Mouse (Mus musculus) cortical plate, adult 2 months (tissue): ENCODE measurements around the gene Smad3. TPM values are rescaled to one million over a fixed set of nuclear protein-coding genes. Genes with fewer than 3 reads are reported as not detected.

Experiments
- H3K27ac ChIP-seq: fragments of 200-500 bp; 2 replicates; pipeline ENCODE4 v1.5.1; 2012; ENCODE audit warnings: low read length, control low read depth, inconsistent platforms; ENCODE audit not compliant: insufficient read depth
- H3K4me1 ChIP-seq: fragments of 200-500 bp; 2 replicates; pipeline ENCODE4 v1.6.1; 2011; ENCODE audit warnings: low read length; ENCODE audit not compliant: control insufficient read depth, insufficient read depth
- H3K4me3 ChIP-seq: fragments of 200-500 bp; 2 replicates; pipeline ENCODE4 v1.5.1; 2011; ENCODE audit warnings: mild to moderate bottlenecking, low read length, control low read depth; ENCODE audit not compliant: insufficient read depth
- CTCF ChIP-seq: fragments of 200-500 bp; IDR thresholded peaks from 2 replicates; pipeline ENCODE4 v1.5.1; 2011; ENCODE audit warnings: mild to moderate bottlenecking, control low read depth, low read length; ENCODE audit not compliant: insufficient read depth; ENCODE audit errors: extremely low read depth
- POLR2A ChIP-seq: fragments of 200-500 bp; IDR thresholded peaks from 2 replicates; pipeline ENCODE4 v1.6.1; 2011; ENCODE audit warnings: mild to moderate bottlenecking, low read length, control low read depth; ENCODE audit not compliant: insufficient read depth; ENCODE audit errors: extremely low read depth
- polyA plus RNA-seq: library from polyadenylated mRNA; depleted of rRNA; stranded (reverse); fragments of >200 nt; gene quantifications from 2 replicates; pipeline ENCODE4 v1.2.3, GENCODE M21; 2012

Gene Smad3
- polyA plus RNA-seq, 1 experiment: 46.8 TPM

DNA sequence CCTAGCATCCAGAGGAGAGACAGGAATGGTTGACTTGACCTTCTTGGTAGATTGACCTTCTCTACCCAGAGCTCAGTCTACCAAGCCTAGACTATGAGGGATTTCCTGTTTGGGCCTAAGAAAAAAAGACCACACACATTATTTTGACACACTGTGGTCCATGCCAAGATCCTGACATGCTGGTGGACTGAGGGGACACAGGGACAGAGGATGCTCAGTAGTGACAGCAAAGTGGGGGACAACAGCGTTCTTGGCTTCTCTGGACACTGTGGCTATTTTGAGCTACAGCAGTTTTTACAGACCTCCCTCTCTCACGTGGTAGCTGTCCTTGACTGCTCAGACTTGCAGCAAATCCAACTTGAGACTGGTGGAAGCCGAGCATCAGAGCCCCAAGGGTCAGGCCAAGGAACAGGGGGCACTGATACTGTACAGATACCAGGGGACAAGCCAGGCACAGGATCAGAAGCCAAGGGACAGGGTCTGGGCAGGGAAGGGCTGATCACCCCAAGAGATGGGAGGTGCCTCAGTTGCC, 40.3 kb downstream of the Smad3 start:
- peaks cover 7% of the 10 kb centered on the region for H3K4me1 ChIP-seq
- no peak for TF ChIP-seq CTCF
- TF ChIP-seq POLR2A: no peak

DNA sequence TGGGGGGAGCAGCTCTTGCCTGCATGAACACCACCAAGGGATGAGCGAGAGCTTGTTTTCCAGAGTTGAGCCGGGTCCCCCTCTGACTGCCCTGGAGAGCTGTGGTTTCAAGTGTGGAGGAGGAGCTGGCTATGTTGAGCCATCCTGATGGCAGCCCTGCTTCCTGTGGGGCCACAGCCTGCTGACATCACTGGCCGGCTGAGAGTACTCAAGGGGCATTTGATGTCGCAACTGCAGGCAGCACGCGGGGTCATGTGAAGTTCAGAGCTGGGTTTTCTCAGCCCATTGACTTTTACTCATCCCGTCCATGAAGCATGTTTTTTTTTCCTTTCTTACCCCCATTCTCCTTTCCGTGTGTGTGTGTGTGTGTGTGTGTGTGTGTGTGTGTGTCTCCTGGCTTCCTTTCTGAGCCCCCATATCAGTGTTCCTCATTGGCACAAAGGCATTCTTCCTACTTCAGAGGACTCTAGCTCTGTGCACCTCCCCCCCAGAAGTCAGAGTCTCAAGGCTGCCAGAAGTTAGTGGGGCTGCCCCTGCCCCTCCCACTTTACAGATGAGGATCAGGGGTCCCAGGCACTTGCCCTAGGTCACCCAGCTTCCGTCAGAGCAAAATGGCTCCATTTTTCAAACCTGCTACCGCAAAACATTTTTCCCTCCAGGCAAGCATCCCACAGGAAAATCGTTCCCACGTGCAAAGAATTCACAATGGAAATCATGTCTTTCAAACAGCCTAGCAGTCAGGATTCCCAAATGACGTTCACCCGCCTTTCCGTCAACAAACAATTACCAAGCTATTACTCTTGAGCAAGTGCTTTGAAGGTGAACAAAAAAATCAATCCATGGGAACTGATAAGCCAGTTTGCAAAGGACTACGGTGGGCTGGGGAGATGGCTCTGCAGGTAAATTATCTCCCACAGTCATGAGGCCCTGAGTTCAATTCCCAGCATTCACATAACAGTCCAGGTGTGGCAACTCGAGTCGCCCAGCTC, 41.4 kb downstream of the Smad3 start:
- H3K4me1 ChIP-seq: peaks cover 5% of the 10 kb centered on the region
- H3K4me3 ChIP-seq: no peak overlapping the region

More for the DNA sequence above, 40.3 kb downstream of the Smad3 start:
- Histone ChIP-seq H3K4me3 (no peak overlapping the region), H3K27ac (no peak overlapping the region)

DNA sequence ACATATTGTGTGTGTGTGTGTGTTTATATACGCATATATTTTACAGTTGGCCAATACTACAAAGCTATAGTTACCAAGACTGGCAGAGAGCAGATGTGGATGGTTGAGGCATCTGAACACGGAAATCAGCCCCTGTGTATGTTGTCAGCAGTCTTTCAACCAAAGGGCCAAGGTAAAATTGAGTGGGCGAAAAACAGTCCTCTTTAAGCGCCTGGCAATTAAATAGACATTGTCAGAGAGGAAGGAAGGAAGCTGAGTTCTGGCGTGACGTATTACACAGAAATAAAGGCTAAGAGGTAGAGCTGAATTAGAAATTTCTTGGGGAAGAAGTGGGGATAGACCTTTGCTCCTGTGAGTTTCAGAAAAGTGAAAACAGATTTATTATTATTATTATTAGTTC, 43.2 kb downstream of the Smad3 start:
- Histone ChIP-seq H3K27ac (no peak overlapping the region), H3K4me1 (peaks cover 5% of the 10 kb centered on the region), H3K4me3 (no peak overlapping the region)
- TF ChIP-seq CTCF: no peak
- no peak for TF ChIP-seq POLR2A

More for the DNA sequence above, 41.4 kb downstream of the Smad3 start:
- TF ChIP-seq POLR2A (no peak), CTCF (no peak)
- no peak overlapping the region for H3K27ac ChIP-seq

DNA sequence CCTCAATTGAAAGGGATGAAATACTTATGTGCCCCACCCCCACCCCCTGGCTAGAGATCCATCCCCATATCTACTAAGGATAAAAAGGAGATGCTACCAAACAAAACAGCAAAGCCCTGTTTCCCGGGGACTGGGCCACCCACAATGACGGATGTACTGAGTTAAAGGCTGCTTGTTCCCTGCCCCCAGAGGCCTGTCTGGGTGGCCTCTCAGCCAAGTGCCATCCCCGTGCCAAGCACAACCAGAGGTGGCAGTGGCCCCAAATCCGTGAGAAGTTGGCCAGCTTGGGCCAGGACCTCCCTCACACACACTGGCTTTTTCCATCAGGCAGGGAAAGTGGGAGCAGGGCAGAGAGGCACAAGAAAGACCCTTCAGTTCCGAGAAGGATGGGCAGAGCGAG, 45.0 kb downstream of the Smad3 start:
- peaks cover 4% of the 10 kb centered on the region for H3K4me1 ChIP-seq
- TF ChIP-seq POLR2A: no peak
- no peak for TF ChIP-seq CTCF
- H3K27ac ChIP-seq: no peak overlapping the region
- no peak overlapping the region for H3K4me3 ChIP-seq

DNA sequence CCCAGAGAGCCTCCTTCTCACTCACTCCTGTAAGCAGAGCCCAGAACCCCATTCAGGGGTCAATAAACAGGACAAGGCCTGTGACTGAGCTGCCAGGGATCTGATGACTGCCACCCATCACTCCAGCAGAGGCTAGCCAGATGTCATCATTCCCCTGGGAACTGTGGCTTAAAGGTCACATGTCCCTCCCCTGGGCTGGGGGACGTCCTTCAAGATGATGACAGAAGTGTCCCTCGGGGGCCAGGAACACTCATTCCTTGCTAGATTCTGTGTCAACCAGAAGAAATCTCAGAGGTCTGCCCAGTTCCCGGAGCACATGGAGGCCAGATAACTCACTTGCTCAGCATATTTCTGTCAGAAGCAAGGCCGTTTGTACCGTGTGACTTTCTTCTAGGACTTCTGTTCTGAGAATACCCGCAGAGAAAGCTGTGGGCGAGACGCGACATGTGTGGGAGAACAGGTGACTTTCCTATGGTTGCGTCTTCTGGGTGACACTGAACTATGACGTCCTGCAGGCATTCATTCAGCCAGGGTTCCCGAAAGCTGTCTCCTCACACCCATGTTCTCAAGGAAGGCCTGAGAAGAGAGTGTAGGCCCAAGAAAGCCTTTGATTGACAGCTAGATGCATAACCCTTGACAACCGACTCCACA, 46.1 kb downstream of the Smad3 start:
- Histone ChIP-seq H3K4me1 (peaks cover 4% of the 10 kb centered on the region), H3K27ac (no peak overlapping the region), H3K4me3 (no peak overlapping the region)
- TF ChIP-seq POLR2A (no peak), CTCF (no peak)

DNA sequence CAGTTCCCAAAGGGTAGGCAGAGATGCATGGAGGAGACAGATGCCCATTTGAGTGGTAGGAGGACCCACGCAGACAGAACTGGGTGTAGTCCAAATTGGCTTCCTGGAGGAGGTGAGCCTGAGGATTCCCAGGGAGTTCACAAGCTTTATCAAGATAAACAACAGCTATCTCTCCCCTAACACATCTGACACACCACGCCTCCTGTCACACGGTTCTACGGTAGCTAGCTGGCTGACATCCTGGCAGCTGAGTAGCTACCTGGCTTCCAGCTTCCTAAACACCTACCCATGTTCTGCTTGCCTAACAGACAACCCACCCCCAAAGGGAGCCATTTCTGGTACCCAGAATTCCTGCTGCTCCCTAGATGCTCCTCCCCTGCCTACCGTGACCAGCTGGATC, 47.9 kb downstream of the Smad3 start:
- no peak overlapping the region for H3K27ac ChIP-seq
- no peak overlapping the region for H3K4me3 ChIP-seq
- H3K4me1 ChIP-seq: peaks cover 4% of the 10 kb centered on the region
- no peak for TF ChIP-seq POLR2A
- no peak for TF ChIP-seq CTCF

DNA sequence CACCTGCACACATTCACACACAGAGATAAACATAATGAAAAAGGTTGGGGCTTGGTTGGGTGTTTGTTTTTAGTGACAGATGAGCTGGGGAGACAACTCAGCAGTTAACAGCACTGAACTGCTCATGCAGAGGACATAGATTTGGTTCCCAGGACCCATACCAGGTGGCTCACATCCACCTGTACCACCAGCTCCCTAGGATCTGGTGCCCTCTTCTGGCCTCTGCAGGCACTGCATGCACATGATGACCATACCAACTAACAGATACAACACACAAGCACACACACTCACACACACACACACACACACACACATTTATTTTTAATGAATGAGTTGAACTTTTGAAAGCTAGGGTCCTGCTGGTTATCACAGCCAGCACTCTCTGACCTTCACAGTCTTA, 48.5 kb downstream of the Smad3 start:
- Histone ChIP-seq H3K27ac (no peak overlapping the region), H3K4me1 (peaks cover 4% of the 10 kb centered on the region), H3K4me3 (no peak overlapping the region)
- TF ChIP-seq CTCF (peak; percentile 18; the same call in 1 of the 2 replicates), POLR2A (no peak)

DNA sequence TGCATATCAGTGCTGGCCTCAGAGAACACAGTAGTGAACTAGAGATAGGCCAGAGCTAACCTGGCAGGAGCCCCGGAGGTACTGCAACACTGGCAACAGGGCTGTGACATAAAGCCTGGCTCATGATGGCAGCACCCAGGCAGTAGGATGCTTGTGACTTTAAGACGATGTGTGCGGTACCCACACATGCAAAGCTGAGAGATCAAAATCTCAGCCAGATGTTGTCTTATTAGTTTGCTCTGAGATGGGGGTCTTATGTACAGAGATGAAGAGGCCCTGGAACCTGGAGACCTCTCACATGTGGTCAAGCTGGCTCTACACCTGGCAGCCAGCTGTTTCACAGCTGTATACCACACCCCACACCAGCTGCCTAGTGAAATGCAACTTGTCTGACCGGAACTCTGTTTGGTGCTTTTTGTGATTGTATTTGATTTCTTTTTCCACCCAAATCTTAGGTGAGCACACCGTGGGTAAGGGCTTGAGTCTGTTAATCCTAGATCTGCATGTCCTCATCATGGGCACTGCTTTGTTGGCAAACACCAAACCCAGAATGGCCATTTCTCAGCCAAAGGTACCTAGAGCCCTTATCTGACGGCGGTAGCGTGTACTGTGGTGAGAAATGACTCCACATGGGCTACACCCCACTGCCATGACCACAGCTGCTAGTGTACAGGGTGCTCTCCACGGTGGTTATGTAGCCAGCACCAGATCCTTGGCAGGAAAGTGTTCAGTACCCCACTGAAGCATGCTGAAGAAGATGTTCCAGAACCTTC, 49.8 kb downstream of the Smad3 start:
- Histone ChIP-seq H3K4me1 (peaks cover 6% of the 10 kb centered on the region), H3K27ac (no peak overlapping the region), H3K4me3 (no peak overlapping the region)
- TF ChIP-seq CTCF (no peak), POLR2A (no peak)
